Mouse (Mus musculus) kidney, adult 9 months (tissue): ENCODE results near the gene Car2.

ENCODE experiments used
- DNase-seq: peaks from one replicate; pipeline ENCODE4 v3.0.0; 2022

The Car2 gene

GRCm38 (mm10) chr3:14880277-14880676, 5.8 kb upstream of the Car2 start:
- no peak for DNase-seq

- DNase-seq, result no peak
Observed at GRCm38 (mm10) chr3:14882005-14882404, 4.1 kb upstream of the Car2 start.

GRCm38 (mm10) chr3:14882756-14883155, 3.3 kb upstream of the Car2 start:
- DNase-seq, result no peak

GRCm38 (mm10) chr3:14884826-14885225, 1.2 kb upstream of the Car2 start:
- DNase-seq, result no peak

- DNase-seq, result no peak
Observed at GRCm38 (mm10) chr3:14887134-14887666, 1.1 kb downstream of the Car2 start.

- no peak for DNase-seq
Observed at GRCm38 (mm10) chr3:14887686-14888295, 1.7 kb downstream of the Car2 start.

- DNase-seq, result no peak
Observed at GRCm38 (mm10) chr3:14888549-14888948, 2.5 kb downstream of the Car2 start.

GRCm38 (mm10) chr3:14889085-14889484, 3.0 kb downstream of the Car2 start:
- DNase-seq, result no peak

GRCm38 (mm10) chr3:14889716-14890409, 3.8 kb downstream of the Car2 start:
- DNase-seq, result no peak

- DNase-seq, result no peak
Observed at GRCm38 (mm10) chr3:14892991-14893390, 6.9 kb downstream of the Car2 start.

GRCm38 (mm10) chr3:14893700-14894099, 7.6 kb downstream of the Car2 start:
- no peak for DNase-seq

- peak; percentile 56 for DNase-seq
Observed at GRCm38 (mm10) chr3:14895333-14895732, 9.3 kb downstream of the Car2 start.

- DNase-seq, result peak; percentile 84
Observed at GRCm38 (mm10) chr3:14897770-14898169, 11.7 kb downstream of the Car2 start.

GRCm38 (mm10) chr3:14903380-14903779, 17.3 kb downstream of the Car2 start:
- DNase-seq, result no peak

- peak; percentile 72 for DNase-seq
Observed at GRCm38 (mm10) chr3:14904165-14904564, 18.1 kb downstream of the Car2 start.

- no peak for DNase-seq
Observed at GRCm38 (mm10) chr3:14907271-14907670, 21.2 kb downstream of the Car2 start.

GRCm38 (mm10) chr3:14911992-14912582, 26.0 kb downstream of the Car2 start:
- DNase-seq, result no peak

- no peak for DNase-seq
Observed at GRCm38 (mm10) chr3:14913774-14914173, 27.7 kb downstream of the Car2 start.

GRCm38 (mm10) chr3:14915355-14915754, 29.3 kb downstream of the Car2 start:
- DNase-seq, result no peak

GRCm38 (mm10) chr3:14917261-14917660, 31.2 kb downstream of the Car2 start:
- DNase-seq, result no peak

- no peak for DNase-seq
Observed at GRCm38 (mm10) chr3:14944706-14945105, 58.6 kb downstream of the Car2 start.

- peak; percentile 66 for DNase-seq
Observed at GRCm38 (mm10) chr3:14945627-14946026, 59.6 kb downstream of the Car2 start.

- DNase-seq, result peak; percentile 82
Observed at GRCm38 (mm10) chr3:14948067-14948800, 62.2 kb downstream of the Car2 start.
